ENCODE assay signal across 7 mouse cellular contexts in the genomic region with DNA sequence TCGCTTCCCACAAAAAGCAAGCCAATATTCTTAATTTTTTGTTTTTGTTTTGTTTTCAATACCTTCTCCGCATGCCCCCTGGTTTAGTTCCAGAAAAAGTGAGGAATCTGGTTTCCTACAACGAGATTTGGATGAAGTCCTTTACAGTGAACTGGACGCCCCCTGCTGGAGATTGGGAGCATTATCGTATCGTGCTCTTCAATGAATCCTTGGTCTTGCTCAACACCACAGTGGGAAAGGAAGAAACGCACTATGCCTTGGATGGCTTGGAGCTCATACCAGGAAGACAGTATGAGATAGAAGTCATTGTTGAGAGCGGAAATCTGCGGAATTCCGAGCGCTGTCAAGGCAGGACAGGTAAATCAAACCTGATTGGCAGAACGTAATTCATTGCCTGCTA. TPM values are rescaled to one million over a fixed set of nuclear protein-coding genes. Genes with fewer than 3 reads are reported as not detected.
DNase-seq lines count a peak whose midpoint lies in the region; ATAC-seq and TF ChIP-seq lines count a peak whose summit lies in the region.

No protein-coding gene starts in this region.

- CTCF ChIA-PET in Patski (lab: Charles Lee), result interaction anchor here (0.8 to 4.4 kb wide), 9 partner anchors 10 to 420 kb away, joined by 3 to 23 read pairs (median 6); no protein-coding TSS in a partner anchor

- H3K4me3 ChIP-seq in forebrain, embryonic 13.5 days, result no peak overlapping the region
- no peak overlapping the region for H3K4me3 ChIP-seq in lung, embryonic 16.5 days (ENCODE audit: low read length)

- in situ Hi-C loops in Patski (cut with MboI; ENCODE audit: low pct_unique_long_range_greater_than_20kb), result loop anchor here (5.0 to 25.0 kb wide), 2 partner anchors 112 to 232 kb away; no protein-coding TSS in a partner anchor

- H3K4me1 ChIP-seq in forebrain, embryonic 13.5 days, result no peaks in the 10 kb centered on the region
- no peaks in the 10 kb centered on the region for H3K4me1 ChIP-seq in lung, embryonic 16.5 days (replicated peaks; ENCODE audit: control insufficient read depth, insufficient read depth, low read length)

- no peak overlapping the region for H3K9ac ChIP-seq in forebrain, embryonic 13.5 days
- H3K9ac ChIP-seq in lung, embryonic 16.5 days (ENCODE audit: low read length), result no peak overlapping the region

- no peak overlapping the region for H3K27ac ChIP-seq in forebrain, embryonic 13.5 days
- no peak overlapping the region for H3K27ac ChIP-seq in lung, embryonic 16.5 days (ENCODE audit: low read length)

- H3K4me2 ChIP-seq in forebrain, embryonic 13.5 days, result no peak overlapping the region
- peak overlapping the region; percentile 44; the same call in 1 of the 2 replicates for H3K4me2 ChIP-seq in lung, embryonic 16.5 days (ENCODE audit: low read depth, low read length)

- 22% methylated on average over 12 of the region's 12 CpGs for WGBS in forebrain, embryonic 13.5 days
- WGBS in lung, embryonic 16.5 days, result 18% methylated on average over 12 of the region's 12 CpGs

- no peaks in the 10 kb centered on the region for H3K9me3 ChIP-seq in forebrain, embryonic 13.5 days (replicated peaks)
- no peaks in the 10 kb centered on the region for H3K9me3 ChIP-seq in lung, embryonic 16.5 days (ENCODE audit: control insufficient read depth, low read length)

- peak; percentile 41 for DNase-seq in Patski (ENCODE audit: low read depth, low spot score)
- peak; percentile 39 for DNase-seq in c-Kit-positive CD71-positive TER-119-negative erythroid progenitor cells, embryonic 14.5 days (ENCODE audit: low read depth)
- DNase-seq in heart, postnatal 4 days, result peak; percentile 86
- peak; percentile 41 to 81 for DNase-seq in layer of hippocampus, adult 8-10 months (ENCODE audit: low spot score in 2 of 2)
- DNase-seq in right cerebral cortex, postnatal 14 days, result peak; percentile 78

- ATAC-seq in Patski, result peak; percentile 62
- peak; percentile 71; the same call in 1 of the 2 replicates for ATAC-seq in forebrain, embryonic 13.5 days
- ATAC-seq in lung, embryonic 16.5 days (ENCODE audit: low read depth), result peak; percentile 60; the same call in 1 of the 2 replicates

- POLR2A ChIA-PET in Patski (lab: Charles Lee), result interaction anchor here (0.7 kb wide), 1 partner anchor 525 kb away, joined by 4 read pairs; no protein-coding TSS in a partner anchor

- peak; percentile 91 for TF ChIP-seq CTCF in Patski (IDR thresholded peaks at IDR 0.05)

- no peaks in the 10 kb centered on the region for H3K36me3 ChIP-seq in forebrain, embryonic 13.5 days (ENCODE audit: poor library complexity, severe bottlenecking)
- no peaks in the 10 kb centered on the region for H3K36me3 ChIP-seq in lung, embryonic 16.5 days (ENCODE audit: control insufficient read depth, insufficient read depth, low read length)

- no peaks in the 10 kb centered on the region for H3K27me3 ChIP-seq in Patski
- no peaks in the 10 kb centered on the region for H3K27me3 ChIP-seq in forebrain, embryonic 13.5 days
- H3K27me3 ChIP-seq in lung, embryonic 16.5 days (ENCODE audit: control insufficient read depth, insufficient read depth, low read depth, low read length), result no peaks in the 10 kb centered on the region

RNA-seq across cellular contexts. Expression of a gene that starts 43.9 kb away (rescaled TPM):
- polyA plus RNA-seq in Patski (2021), result 0.51 TPM
- 2.1 and 2.2 TPM in 2 replicates for polyA plus RNA-seq in forebrain, embryonic 13.5 days (2015; fragmentation: Nextera tagmentation; extraction: Ambion mirVana)
- 10 to 100 TPM; 56.8 to 65.5 TPM for total RNA-seq in heart, postnatal 4 days (2021)
- total RNA-seq in layer of hippocampus, adult 8-10 months (2022), result 10 to 100 TPM; 17.3 to 18.3 (median 17.9) TPM
- polyA plus RNA-seq in lung, embryonic 16.5 days (2015; fragmentation: Nextera tagmentation; extraction: Ambion mirVana), result 17.1 and 18.4 TPM in 2 replicates
